Mouse (Mus musculus) heart, postnatal 0 days (tissue): ENCODE results near the gene Coq10a.

Experiments
- CTCF ChIP-seq: IDR thresholded peaks from 2 replicates; pipeline ENCODE4 v1.5.1; 2016; ENCODE audit warnings: antibody characterized with exemption, control low read depth, low read depth
- EP300 ChIP-seq: IDR thresholded peaks from 2 replicates; pipeline ENCODE4 v1.6.1; 2016; ENCODE audit warnings: antibody characterized with exemption, low read depth

GRCm38 (mm10) chr10:128377940-128378448 is 9.2 kb upstream of the Coq10a start:
- TF ChIP-seq CTCF, result no peak
- TF ChIP-seq EP300, result no peak
